Mouse (Mus musculus) spleen, adult 2 months (tissue): ENCODE measurements around the gene Krtap8-1.

ENCODE experiments used
- CTCF ChIP-seq: fragments of 200-500 bp; IDR thresholded peaks from 2 replicates; pipeline ENCODE4 v1.5.1; 2011; ENCODE audit warnings: mild to moderate bottlenecking, inconsistent platforms; ENCODE audit not compliant: insufficient read depth, insufficient read length, insufficient replicate concordance; ENCODE audit errors: extremely low read depth
- POLR2A ChIP-seq: fragments of 200-500 bp; IDR thresholded peaks from 2 replicates; pipeline ENCODE4 v1.6.1; 2011; ENCODE audit warnings: low read depth, low read length, inconsistent platforms

- TF ChIP-seq CTCF = no peak
- TF ChIP-seq POLR2A = no peak
These were observed 29.9 kb upstream of the Krtap8-1 start for GRCm38 (mm10) chr16:89517635-89518034.
